Mouse (Mus musculus) liver, adult 2 months (tissue): Measurements from ENCODE around the gene Krtap11-1. TPM values are rescaled to one million over a fixed set of nuclear protein-coding genes. Genes with fewer than 3 reads are reported as not detected.

Source experiments
- DNase-seq: peaks from one replicate; pipeline ENCODE4 v3.0.0-alpha.2; 2011; ENCODE audit warnings: low read depth, low spot score; ENCODE audit errors: extremely low read depth
- H3K27ac ChIP-seq: fragments of 200-500 bp; replicated peaks from 2 replicates; pipeline ENCODE4 v1.5.1; 2012; ENCODE audit warnings: low read depth, mild to moderate bottlenecking, control low read depth, inconsistent platforms, low read length; ENCODE audit not compliant: insufficient read depth
- H3K27me3 ChIP-seq: fragments of 200-500 bp; 2 replicates; pipeline ENCODE4 v1.6.1; 2012; ENCODE audit warnings: mild to moderate bottlenecking, moderate library complexity, low read length, inconsistent platforms; ENCODE audit not compliant: control insufficient read depth, insufficient read depth
- H3K36me3 ChIP-seq: fragments of 200-500 bp; 2 replicates; pipeline ENCODE4 v1.6.1; 2012; ENCODE audit warnings: low read length, inconsistent platforms; ENCODE audit not compliant: control insufficient read depth, insufficient read depth
- H3K4me1 ChIP-seq: fragments of 200-500 bp; 2 replicates; pipeline ENCODE4 v1.6.1; 2011; ENCODE audit warnings: low read length; ENCODE audit not compliant: control insufficient read depth, insufficient read depth
- H3K4me3 ChIP-seq: fragments of 200-500 bp; 2 replicates; pipeline ENCODE4 v1.5.1; 2011; ENCODE audit warnings: low read depth, mild to moderate bottlenecking, control low read depth, low read length, moderate library complexity; ENCODE audit not compliant: insufficient read depth
- H3K79me2 ChIP-seq: fragments of 200-500 bp; 2 replicates; pipeline ENCODE4 v1.6.1; 2012; ENCODE audit warnings: inconsistent platforms, mild to moderate bottlenecking, low read length, moderate library complexity; ENCODE audit not compliant: control insufficient read depth, insufficient read depth
- H3K9ac ChIP-seq: fragments of 200-500 bp; 2 replicates; pipeline ENCODE4 v1.6.1; 2012; ENCODE audit warnings: low read depth, mild to moderate bottlenecking, control low read depth, inconsistent platforms, low read length
- CTCF ChIP-seq: fragments of 200-500 bp; IDR thresholded peaks from 2 replicates; pipeline ENCODE4 v1.5.1; 2011; ENCODE audit warnings: low read depth, low read length, control low read depth
- POLR2A ChIP-seq: fragments of 200-500 bp; IDR thresholded peaks from 2 replicates; pipeline ENCODE4 v1.6.1; 2011; ENCODE audit warnings: low read length, control low read depth; ENCODE audit not compliant: insufficient read depth; ENCODE audit errors: extremely low read depth
- WGBS: fragments of 180-500 bp; shearing (Covaris S2); methylation state at CpG from one replicate; pipeline ENCODE4 v1.1.7; 2018; 5-methylcytosine and 5-hydroxymethylcytosine counted together
- polyA plus RNA-seq: library from polyadenylated mRNA; depleted of rRNA; stranded (reverse); fragments of >200 nt; gene quantifications from 2 replicates; pipeline ENCODE4 v1.2.3, GENCODE M21; 2012; rRNA removed
- total RNA-seq: library from RNA; depleted of rRNA; stranded (reverse); fragments of >200 nt; gene quantifications from 2 replicates; pipeline ENCODE4 v1.2.3, GENCODE M21; 2014; rRNA removed

Gene Krtap11-1
- total RNA-seq (not detected in 2 replicates), polyA plus RNA-seq (not detected in 2 replicates)

- Histone ChIP-seq H3K36me3 (no peaks in the 10 kb centered on the region), H3K4me1 (no peaks in the 10 kb centered on the region), H3K4me3 (no peak within 1 kb of the TSS), H3K27me3 (no peaks in the 10 kb centered on the region), H3K27ac (no peak within 1 kb of the TSS), H3K79me2 (no peaks in the 10 kb centered on the region), H3K9ac (no peak within 1 kb of the TSS)
- WGBS, result 83% methylated on average over 5 of the region's 5 CpGs
- no peak for DNase-seq
- TF ChIP-seq POLR2A (no peak), CTCF (no peak)
Observed at GRCm38 (mm10) chr16:89571083-89571482, at the start of gene Krtap11-1. Krtap11-1 (minus strand) TSS chr16:89571183.

- no peak overlapping the region for H3K9ac ChIP-seq
- WGBS, result 88% methylated on average over 7 of the region's 7 CpGs
- H3K27me3 ChIP-seq, result no peaks in the 10 kb centered on the region
- H3K4me1 ChIP-seq, result no peaks in the 10 kb centered on the region
- TF ChIP-seq POLR2A (no peak), CTCF (no peak)
- H3K27ac ChIP-seq, result no peak overlapping the region
- H3K79me2 ChIP-seq, result no peaks in the 10 kb centered on the region
- no peak overlapping the region for H3K4me3 ChIP-seq
- H3K36me3 ChIP-seq, result no peaks in the 10 kb centered on the region
- DNase-seq, result no peak
Observed at GRCm38 (mm10) chr16:89618190-89618589, 47.2 kb upstream of the Krtap11-1 start.

GRCm38 (mm10) chr16:89617251-89617650 lies 46.3 kb upstream of the Krtap11-1 start:
- DNase-seq, result peak; percentile 18
- H3K9ac ChIP-seq, result no peak overlapping the region
- 40% methylated on average over 3 of the region's 3 CpGs for WGBS
- no peaks in the 10 kb centered on the region for H3K36me3 ChIP-seq
- no peaks in the 10 kb centered on the region for H3K27me3 ChIP-seq
- H3K79me2 ChIP-seq, result no peaks in the 10 kb centered on the region
- H3K27ac ChIP-seq, result no peak overlapping the region
- TF ChIP-seq POLR2A (no peak), CTCF (no peak)
- H3K4me3 ChIP-seq, result no peak overlapping the region
- H3K4me1 ChIP-seq, result no peaks in the 10 kb centered on the region

- Histone ChIP-seq H3K36me3 (no peaks in the 10 kb centered on the region), H3K27me3 (no peaks in the 10 kb centered on the region), H3K4me1 (no peaks in the 10 kb centered on the region), H3K79me2 (no peaks in the 10 kb centered on the region), H3K9ac (no peak overlapping the region), H3K27ac (no peak overlapping the region), H3K4me3 (no peak overlapping the region)
- no peak for TF ChIP-seq POLR2A
- TF ChIP-seq CTCF, result no peak
- DNase-seq, result no peak
- WGBS, result 89% methylated on average over 12 of the region's 12 CpGs
Observed at GRCm38 (mm10) chr16:89613726-89614125, 42.7 kb upstream of the Krtap11-1 start.

- Histone ChIP-seq H3K4me3 (no peak overlapping the region), H3K79me2 (no peaks in the 10 kb centered on the region), H3K36me3 (no peaks in the 10 kb centered on the region), H3K4me1 (no peaks in the 10 kb centered on the region), H3K27ac (no peak overlapping the region), H3K9ac (no peak overlapping the region), H3K27me3 (no peaks in the 10 kb centered on the region)
- no peak for DNase-seq
- TF ChIP-seq CTCF (no peak), POLR2A (no peak)
- 64% methylated on average over 4 of the region's 4 CpGs for WGBS
Observed at GRCm38 (mm10) chr16:89608791-89609185, 37.8 kb upstream of the Krtap11-1 start.

- TF ChIP-seq CTCF (no peak), POLR2A (no peak)
- Histone ChIP-seq H3K9ac (no peak overlapping the region), H3K79me2 (no peaks in the 10 kb centered on the region), H3K4me1 (no peaks in the 10 kb centered on the region), H3K36me3 (no peaks in the 10 kb centered on the region), H3K27me3 (no peaks in the 10 kb centered on the region), H3K27ac (no peak overlapping the region), H3K4me3 (no peak overlapping the region)
- WGBS, result 91% methylated on average over 12 of the region's 12 CpGs
- no peak for DNase-seq
Observed at GRCm38 (mm10) chr16:89608161-89608790, 37.3 kb upstream of the Krtap11-1 start.
